Mouse (Mus musculus): ENCODE measurements at regions not wholly inside any gene's neighbourhood (a gene's known extent, or its start where the extent isn't known, plus 50 kb on each side); places are given as distances from the start of the nearest gene placed in this dataset.

GRCm38 (mm10) chr1:42365648-42366324, 329.8 kb upstream of the Pou3f3 start:
- no peak for ATAC-seq
- Histone ChIP-seq H3K4me1 (replicated peaks) (no peaks in the 10 kb centered on the region), H3K27ac (no peak overlapping the region), H3K9me3 (no peaks in the 10 kb centered on the region), H3K4me2 (replicated peaks) (no peak overlapping the region), H3K27me3 (replicated peaks) (no peaks in the 10 kb centered on the region), H3K36me3 (no peaks in the 10 kb centered on the region), H3K4me3 (replicated peaks) (no peak overlapping the region), H3K9ac (no peak overlapping the region)
- WGBS = 82% methylated on average over 4 of the region's 4 CpGs

- Histone ChIP-seq H3K27ac (no peak overlapping the region), H3K4me3 (replicated peaks) (no peak overlapping the region), H3K9ac (no peak overlapping the region), H3K36me3 (no peaks in the 10 kb centered on the region), H3K9me3 (no peaks in the 10 kb centered on the region), H3K4me1 (replicated peaks) (0 out of 2 replicates have a peak, but pooled peaks cover 3% of the 10 kb centered on the region), H3K4me2 (replicated peaks) (no peak overlapping the region; the same call in 1 of the 2 replicates), H3K27me3 (replicated peaks) (no peaks in the 10 kb centered on the region)
- ATAC-seq = peak; percentile 96
- 42% methylated on average over 18 of the region's 18 CpGs for WGBS
Measured at GRCm38 (mm10) chr1:42387919-42388684, 307.5 kb upstream of the Pou3f3 start.

- H3K9ac ChIP-seq = no peak overlapping the region
- no peaks in the 10 kb centered on the region for H3K9me3 ChIP-seq
- H3K4me2 ChIP-seq (replicated peaks) = no peak overlapping the region
- no peaks in the 10 kb centered on the region for H3K27me3 ChIP-seq (replicated peaks)
- H3K4me1 ChIP-seq (replicated peaks) = 0 out of 2 replicates have a peak, but pooled peaks cover 3% of the 10 kb centered on the region
- H3K27ac ChIP-seq = no peak overlapping the region
- WGBS = 70% methylated on average over 6 of the region's 6 CpGs
- H3K4me3 ChIP-seq (replicated peaks) = no peak overlapping the region
- H3K36me3 ChIP-seq = no peaks in the 10 kb centered on the region
- ATAC-seq = peak; percentile 40
Measured at GRCm38 (mm10) chr1:42388740-42389139, 306.8 kb upstream of the Pou3f3 start.

- H3K36me3 ChIP-seq = no peaks in the 10 kb centered on the region
- no peaks in the 10 kb centered on the region for H3K27me3 ChIP-seq (replicated peaks)
- no peaks in the 10 kb centered on the region for H3K9me3 ChIP-seq
- no peak overlapping the region for H3K4me2 ChIP-seq (replicated peaks)
- WGBS = 83% methylated on average over 13 of the region's 13 CpGs
- no peak overlapping the region for H3K9ac ChIP-seq
- H3K4me3 ChIP-seq (replicated peaks) = no peak overlapping the region
- no peaks in the 10 kb centered on the region for H3K4me1 ChIP-seq (replicated peaks)
- no peak for ATAC-seq
- no peak overlapping the region for H3K27ac ChIP-seq
Measured at GRCm38 (mm10) chr1:42395651-42396260, 299.8 kb upstream of the Pou3f3 start.

- ATAC-seq = no peak
- H3K36me3 ChIP-seq = no peaks in the 10 kb centered on the region
- no peak overlapping the region for H3K9ac ChIP-seq
- H3K4me2 ChIP-seq (replicated peaks) = no peak overlapping the region
- no peaks in the 10 kb centered on the region for H3K27me3 ChIP-seq (replicated peaks)
- no peaks in the 10 kb centered on the region for H3K9me3 ChIP-seq
- no peak overlapping the region for H3K4me3 ChIP-seq (replicated peaks)
- no peaks in the 10 kb centered on the region for H3K4me1 ChIP-seq (replicated peaks)
- no peak overlapping the region for H3K27ac ChIP-seq
- WGBS = 47% methylated on average over 8 of the region's 8 CpGs
Measured at GRCm38 (mm10) chr1:42398461-42399154, 297.0 kb upstream of the Pou3f3 start.

- no peaks in the 10 kb centered on the region for H3K36me3 ChIP-seq
- no peak overlapping the region for H3K27ac ChIP-seq
- no peak overlapping the region for H3K9ac ChIP-seq
- H3K4me1 ChIP-seq (replicated peaks) = 0 out of 2 replicates have a peak, but pooled peaks cover 2% of the 10 kb centered on the region
- no peak overlapping the region for H3K4me3 ChIP-seq (replicated peaks)
- no peaks in the 10 kb centered on the region for H3K9me3 ChIP-seq
- 72% methylated on average over 21 of the region's 21 CpGs for WGBS
- no peak for ATAC-seq
- no peak overlapping the region for H3K4me2 ChIP-seq (replicated peaks)
- H3K27me3 ChIP-seq (replicated peaks) = no peaks in the 10 kb centered on the region
Measured at GRCm38 (mm10) chr1:42415817-42416538, 279.6 kb upstream of the Pou3f3 start.

- 69% methylated on average over 8 of the region's 8 CpGs for WGBS
- Histone ChIP-seq H3K4me2 (replicated peaks) (no peak overlapping the region), H3K9ac (no peak overlapping the region)
Measured at GRCm38 (mm10) chr1:42416539-42417218, 278.9 kb upstream of the Pou3f3 start.

GRCm38 (mm10) chr1:42417815-42418214, 277.8 kb upstream of the Pou3f3 start:
- Histone ChIP-seq H3K4me3 (replicated peaks) (no peak overlapping the region), H3K9ac (no peak overlapping the region), H3K27me3 (replicated peaks) (no peaks in the 10 kb centered on the region), H3K4me1 (replicated peaks) (0 out of 2 replicates have a peak, but pooled peaks cover 2% of the 10 kb centered on the region), H3K27ac (no peak overlapping the region), H3K4me2 (replicated peaks) (no peak overlapping the region), H3K36me3 (no peaks in the 10 kb centered on the region), H3K9me3 (no peaks in the 10 kb centered on the region)
- 28% methylated on average over 4 of the region's 4 CpGs for WGBS
- ATAC-seq = no peak

More at GRCm38 (mm10) chr1:42416539-42417218, 278.9 kb upstream of the Pou3f3 start:
- Histone ChIP-seq H3K4me1 (replicated peaks) (0 out of 2 replicates have a peak, but pooled peaks cover 2% of the 10 kb centered on the region), H3K27ac (no peak overlapping the region), H3K36me3 (no peaks in the 10 kb centered on the region), H3K4me3 (replicated peaks) (no peak overlapping the region), H3K9me3 (no peaks in the 10 kb centered on the region), H3K27me3 (replicated peaks) (no peaks in the 10 kb centered on the region)
- no peak for ATAC-seq

DNA sequence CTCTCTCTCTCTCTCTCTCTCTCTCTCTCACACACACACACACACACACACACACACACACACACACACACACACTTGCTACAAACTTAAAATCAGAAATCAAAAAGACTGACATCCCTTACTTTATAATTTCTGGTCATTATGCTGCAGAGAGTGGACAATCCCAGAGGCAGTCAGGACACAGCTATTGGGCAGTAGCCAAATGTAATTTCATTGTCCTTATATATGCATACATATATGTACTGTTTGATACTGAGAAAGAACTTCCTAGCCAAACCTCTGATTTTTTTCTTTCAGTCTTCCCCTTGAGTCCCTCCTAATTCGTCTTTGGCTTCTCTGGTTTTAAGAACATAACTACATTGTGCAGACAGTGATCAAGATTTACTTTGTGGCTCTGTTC, 277.3 kb upstream of the Pou3f3 start:
- Histone ChIP-seq H3K4me1 (replicated peaks) (0 out of 2 replicates have a peak, but pooled peaks cover 2% of the 10 kb centered on the region), H3K9ac (no peak overlapping the region), H3K4me3 (replicated peaks) (no peak overlapping the region), H3K36me3 (no peaks in the 10 kb centered on the region), H3K27ac (no peak overlapping the region), H3K4me2 (replicated peaks) (no peak overlapping the region), H3K9me3 (no peaks in the 10 kb centered on the region), H3K27me3 (replicated peaks) (no peaks in the 10 kb centered on the region)
- WGBS = 35% methylated on average over 1 of the region's 1 CpGs
- ATAC-seq = no peak

- Histone ChIP-seq H3K9me3 (no peaks in the 10 kb centered on the region), H3K27me3 (replicated peaks) (no peaks in the 10 kb centered on the region), H3K9ac (no peak overlapping the region), H3K36me3 (no peaks in the 10 kb centered on the region), H3K27ac (no peak overlapping the region), H3K4me2 (replicated peaks) (no peak overlapping the region), H3K4me3 (replicated peaks) (no peak overlapping the region), H3K4me1 (replicated peaks) (no peaks in the 10 kb centered on the region)
- ATAC-seq = no peak
- WGBS = 70% methylated on average over 8 of the region's 8 CpGs
Measured at GRCm38 (mm10) chr1:42436366-42436998, 259.1 kb upstream of the Pou3f3 start.

GRCm38 (mm10) chr1:42468365-42468764, 227.2 kb upstream of the Pou3f3 start:
- H3K4me1 ChIP-seq (replicated peaks) = no peaks in the 10 kb centered on the region
- H3K4me2 ChIP-seq (replicated peaks) = no peak overlapping the region
- no peak overlapping the region for H3K4me3 ChIP-seq (replicated peaks)
- H3K27me3 ChIP-seq (replicated peaks) = no peaks in the 10 kb centered on the region
- no peak overlapping the region for H3K9ac ChIP-seq
- no peak for ATAC-seq
- no peak overlapping the region for H3K27ac ChIP-seq
- H3K9me3 ChIP-seq = no peaks in the 10 kb centered on the region
- no peaks in the 10 kb centered on the region for H3K36me3 ChIP-seq
- 89% methylated on average over 3 of the region's 3 CpGs for WGBS

Measured in intestine, embryonic 15.5 days (tissue).